Mouse (Mus musculus) lung, adult 10 weeks (tissue): ENCODE measurements around the gene Il2. TPM values are rescaled to one million over a fixed set of nuclear protein-coding genes. Genes with fewer than 3 reads are reported as not detected.

ENCODE experiments used
- polyA plus RNA-seq: library from polyadenylated mRNA; stranded (reverse); fragments of 350-450 nt; fragmentation: Illumina TruSeq; extraction: RNeasy Lipid Tissue Mini Kit (QIAGEN cat#74804); gene quantifications from one replicate; pipeline ENCODE4 v1.2.3, GENCODE M21; 2014; ENCODE audit warnings: low read depth, low replicate concordance; ENCODE audit not compliant: insufficient read depth

Il2 gene
- 0.69 TPM for polyA plus RNA-seq

DNA sequence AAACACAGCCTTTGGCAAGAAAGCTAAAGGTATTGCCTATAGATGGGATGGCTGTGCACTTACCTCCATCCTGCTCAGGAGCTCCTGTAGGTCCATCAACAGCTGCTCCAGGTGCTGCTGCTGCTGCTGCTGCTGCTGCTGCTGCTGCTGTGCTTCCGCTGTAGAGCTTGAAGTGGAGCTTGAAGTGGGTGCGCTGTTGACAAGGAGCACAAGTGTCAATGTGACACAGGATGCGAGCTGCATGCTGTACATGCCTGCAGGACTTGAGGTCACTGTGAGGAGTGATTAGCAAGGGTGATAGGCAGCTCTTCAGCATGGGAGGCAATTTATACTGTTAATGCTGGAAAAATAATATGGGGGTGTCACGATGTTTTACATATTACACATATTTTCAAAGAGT lies at the start of gene Il2:
Gene Il2 (minus strand): TSS at position 305 of the 400 bp plus-strand sequence.

Other genes with a start within 250 kb of the Il2 start
- not detected for gene Adad1, start 62.4 kb downstream of the Il2 start, polyA plus RNA-seq
- gene Il21, start 106.7 kb upstream of the Il2 start, polyA plus RNA-seq: not detected
- 1.9 TPM for gene Bbs12, start 186.6 kb upstream of the Il2 start, polyA plus RNA-seq
- 19.5 TPM for gene Cetn4, start 186.7 kb upstream of the Il2 start, polyA plus RNA-seq
- 5.4 TPM for gene Fgf2, start 222.4 kb upstream of the Il2 start, polyA plus RNA-seq